Mouse (Mus musculus): ENCODE results near the gene Urod.

The Urod gene

DNA sequence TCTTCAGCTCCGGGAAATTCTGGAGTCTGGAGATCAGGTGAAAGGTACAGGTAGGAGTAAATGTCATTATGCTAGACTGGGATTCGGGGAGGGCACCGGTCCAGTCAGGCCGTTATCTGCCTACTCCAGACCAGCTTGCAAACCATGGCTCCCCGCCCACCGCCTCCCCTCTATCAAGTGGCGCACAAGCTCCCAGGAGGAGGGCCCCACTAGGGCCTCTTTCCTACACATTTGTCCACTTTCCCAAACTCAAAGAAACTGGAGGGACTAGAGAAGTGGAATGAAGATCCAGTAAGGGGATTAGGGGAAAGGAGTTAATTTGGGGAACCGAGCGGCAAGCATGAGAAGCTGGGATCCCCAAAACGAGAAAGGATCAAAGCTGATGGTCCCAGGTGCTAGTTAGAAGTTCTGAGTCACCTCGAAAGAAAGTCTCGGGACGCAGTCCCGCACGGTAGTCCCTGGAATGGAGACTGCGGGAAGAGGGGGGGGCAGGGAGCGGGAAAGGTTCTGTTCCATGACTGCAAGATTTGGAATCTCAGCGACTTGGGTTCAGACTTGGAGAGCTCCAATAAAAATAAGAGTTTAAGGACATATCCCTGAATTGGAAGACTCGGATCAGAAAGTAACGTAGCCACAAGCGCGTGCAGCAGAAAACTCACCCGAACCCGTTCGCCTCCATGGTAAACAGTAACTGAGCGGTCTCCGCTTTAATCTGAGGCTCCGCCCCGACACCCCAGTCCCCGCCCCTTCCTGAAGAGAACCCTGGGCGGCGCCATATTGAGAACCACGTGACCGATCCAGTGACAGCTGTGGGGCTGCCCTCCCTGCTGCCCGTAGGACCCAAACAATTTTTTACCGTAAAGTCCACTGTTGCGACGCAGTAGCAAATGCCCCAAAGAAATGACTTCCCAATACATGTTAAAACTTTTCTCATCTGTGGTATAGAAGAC, at the start of gene Urod:
Gene Urod, minus strand, starts transcription at position 742 of the 950 bp plus-strand sequence.
- in situ Hi-C loops (cut with MboI, MseI): loop anchor here (5.0 kb wide), 1 partner anchor 172 kb away; the partner anchor contains the start of gene Hpdl (in 2 of the 2)

- in situ Hi-C loops (cut with MboI, MseI): no loop called here
Observed at GRCm38 (mm10) chr4:117041283-117041721, 47.1 kb upstream of the Urod start.

- in situ Hi-C loops (cut with MboI, MseI): no loop called here
Observed at GRCm38 (mm10) chr4:117040791-117041190, 46.6 kb upstream of the Urod start.

GRCm38 (mm10) chr4:117039925-117040687, 45.9 kb upstream of the Urod start:
- in situ Hi-C loops (cut with MboI, MseI): loop anchor here in 1 of 2 experiments (10.0 kb wide), 1 partner anchor 1175 kb away; no protein-coding TSS in a partner anchor

- in situ Hi-C loops (cut with MboI, MseI): loop anchor here in 1 of 2 experiments (10.0 kb wide), 1 partner anchor 1166 kb away; no protein-coding TSS in a partner anchor
Observed at GRCm38 (mm10) chr4:117031105-117031504, 36.9 kb upstream of the Urod start.

GRCm38 (mm10) chr4:117023469-117023868, 29.3 kb upstream of the Urod start:
- in situ Hi-C loops (cut with MboI, MseI): no loop called here

GRCm38 (mm10) chr4:117019206-117020134, 25.3 kb upstream of the Urod start, which contains the start of gene Eif2b3:
Gene Eif2b3, plus strand, starts transcription at chr4:117019402.
- in situ Hi-C loops (cut with MboI, MseI): loop anchor here in 1 of 2 experiments (5.0 kb wide), 1 partner anchor 78 kb away; the partner anchor contains the start of gene Ptch2

DNA sequence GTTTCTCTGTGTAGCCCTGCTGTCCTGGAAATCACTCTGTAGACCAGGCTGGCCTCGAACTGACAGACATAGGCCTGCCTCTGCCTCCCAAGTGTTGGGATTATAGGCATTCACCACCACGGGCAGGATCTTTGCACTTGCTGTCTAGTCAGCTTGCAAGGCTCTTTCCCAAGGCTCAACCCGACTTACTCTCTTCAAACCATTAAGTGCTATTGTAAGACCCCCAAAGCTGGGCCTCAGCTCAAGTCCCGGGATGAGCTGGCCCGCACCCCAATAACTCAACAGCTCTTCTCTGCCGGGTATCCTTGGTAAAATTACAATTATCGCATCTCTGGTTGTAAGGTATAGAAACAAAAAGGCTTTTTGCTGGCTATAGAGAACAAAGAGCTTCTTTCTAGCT, 24.1 kb upstream of the Urod start:
- in situ Hi-C loops (cut with MboI, MseI): loop anchor here in 1 of 2 experiments (5.0 kb wide), 1 partner anchor 79 kb away; the partner anchor contains the start of gene Ptch2

DNA sequence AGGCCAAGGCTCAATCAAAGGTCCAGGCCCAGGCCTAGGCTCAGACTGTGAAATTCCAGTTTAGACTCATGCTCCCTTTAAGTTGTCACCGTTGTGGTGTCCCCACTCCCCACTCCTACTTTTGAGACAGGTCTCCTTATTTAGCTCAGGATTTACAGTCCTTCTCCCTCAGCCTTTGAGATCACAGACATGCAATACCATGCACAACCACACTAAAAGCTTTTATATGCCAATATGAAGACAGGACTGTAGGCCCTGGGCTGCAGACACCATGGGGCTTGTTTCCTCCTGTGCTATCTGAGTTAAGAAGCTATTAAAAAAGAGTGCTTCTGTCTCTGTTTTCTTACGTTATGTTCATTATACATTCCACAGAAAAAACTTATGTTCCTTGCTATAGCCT, 23.5 kb upstream of the Urod start:
- in situ Hi-C loops (cut with MboI, MseI): loop anchor here in 1 of 2 experiments (5.0 kb wide), 1 partner anchor 80 kb away; the partner anchor contains the start of gene Ptch2

DNA sequence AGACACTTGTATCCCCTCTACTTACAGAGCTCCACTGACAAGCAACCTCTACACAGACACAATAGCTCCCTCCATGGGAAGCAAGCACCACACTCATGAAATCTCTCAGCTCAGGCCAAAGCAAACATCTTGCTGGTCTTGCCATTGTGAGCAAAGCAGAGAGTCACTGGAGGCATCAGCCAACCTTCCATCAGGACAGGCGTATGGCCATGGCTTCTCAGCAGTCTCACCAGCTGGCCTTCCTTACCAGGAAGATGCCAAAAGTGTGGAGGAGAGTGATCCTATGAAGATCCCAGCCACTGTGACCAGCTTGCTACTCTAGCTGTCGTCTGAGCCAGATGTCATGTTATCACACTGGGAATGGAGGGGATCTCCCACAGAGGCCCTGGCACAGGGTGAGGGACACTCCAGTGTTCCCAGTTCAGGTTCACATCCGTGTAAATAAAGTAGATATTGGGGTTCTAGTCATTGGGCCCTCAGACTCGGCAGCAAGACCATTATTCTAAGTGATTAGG, 20.7 kb upstream of the Urod start:
- in situ Hi-C loops (cut with MboI, MseI): loop anchor here in 1 of 2 experiments (5.0 kb wide), 1 partner anchor 82 kb away; the partner anchor contains the start of gene Ptch2

DNA sequence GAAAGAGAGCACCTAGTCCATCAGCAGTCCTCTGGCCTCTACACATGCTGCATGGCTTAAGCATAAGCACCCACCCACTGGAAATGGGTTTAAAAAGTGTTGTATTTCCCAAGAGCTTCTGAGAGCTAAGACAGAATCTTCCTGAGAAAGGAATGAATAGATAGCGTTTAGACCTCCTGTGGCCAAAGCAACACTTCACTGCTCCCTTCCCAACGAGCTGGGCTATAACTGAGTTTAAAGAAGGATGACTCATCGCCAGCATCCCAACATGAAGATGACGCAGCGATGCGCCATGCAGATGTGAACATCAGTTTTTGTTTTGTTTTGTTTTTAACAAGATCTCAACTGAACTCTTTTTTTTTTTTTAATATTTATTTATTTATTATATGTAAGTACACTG, 19.4 kb upstream of the Urod start:
- in situ Hi-C loops (cut with MboI, MseI): no loop called here

DNA sequence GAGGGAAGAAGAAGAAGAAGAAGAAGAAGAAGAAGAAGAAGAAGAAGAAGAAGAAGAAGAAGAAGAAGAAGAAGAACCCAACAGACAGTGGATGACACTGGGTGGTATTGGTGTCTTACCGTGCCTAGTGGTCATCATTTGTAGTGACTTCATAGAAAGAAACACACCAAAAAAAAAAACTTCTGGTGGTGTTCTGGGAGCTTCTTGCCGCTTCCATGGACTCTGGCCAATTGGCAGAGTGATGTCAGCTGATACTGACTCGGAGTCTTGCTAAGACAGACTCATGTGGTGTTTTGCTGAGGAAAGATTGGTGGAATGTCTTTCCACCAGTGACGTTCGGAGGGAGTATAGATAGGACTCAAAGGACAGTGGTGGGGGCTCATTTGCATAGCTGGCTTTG, 16.0 kb upstream of the Urod start:
- in situ Hi-C loops (cut with MboI, MseI): no loop called here

DNA sequence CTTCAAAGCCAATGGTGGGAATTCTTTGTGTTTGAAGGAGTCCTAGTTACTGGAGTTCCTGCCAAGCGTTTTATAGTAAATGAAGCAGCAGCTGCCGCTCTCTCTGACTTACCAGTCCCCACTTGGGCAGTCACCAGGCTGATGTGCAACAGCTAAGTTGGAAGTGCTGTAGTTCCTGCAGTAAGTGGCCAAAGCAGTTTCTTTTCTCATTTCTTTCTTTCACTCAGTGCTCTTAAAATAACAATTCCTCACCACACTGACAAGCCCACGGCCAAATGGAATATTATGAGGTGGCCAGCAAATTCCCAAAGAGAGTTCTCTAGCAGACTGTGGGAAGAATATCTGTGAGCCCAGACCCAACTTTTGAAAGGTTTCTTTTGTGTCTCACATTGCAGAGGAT, 12.8 kb upstream of the Urod start:
- in situ Hi-C loops (cut with MboI, MseI): no loop called here

DNA sequence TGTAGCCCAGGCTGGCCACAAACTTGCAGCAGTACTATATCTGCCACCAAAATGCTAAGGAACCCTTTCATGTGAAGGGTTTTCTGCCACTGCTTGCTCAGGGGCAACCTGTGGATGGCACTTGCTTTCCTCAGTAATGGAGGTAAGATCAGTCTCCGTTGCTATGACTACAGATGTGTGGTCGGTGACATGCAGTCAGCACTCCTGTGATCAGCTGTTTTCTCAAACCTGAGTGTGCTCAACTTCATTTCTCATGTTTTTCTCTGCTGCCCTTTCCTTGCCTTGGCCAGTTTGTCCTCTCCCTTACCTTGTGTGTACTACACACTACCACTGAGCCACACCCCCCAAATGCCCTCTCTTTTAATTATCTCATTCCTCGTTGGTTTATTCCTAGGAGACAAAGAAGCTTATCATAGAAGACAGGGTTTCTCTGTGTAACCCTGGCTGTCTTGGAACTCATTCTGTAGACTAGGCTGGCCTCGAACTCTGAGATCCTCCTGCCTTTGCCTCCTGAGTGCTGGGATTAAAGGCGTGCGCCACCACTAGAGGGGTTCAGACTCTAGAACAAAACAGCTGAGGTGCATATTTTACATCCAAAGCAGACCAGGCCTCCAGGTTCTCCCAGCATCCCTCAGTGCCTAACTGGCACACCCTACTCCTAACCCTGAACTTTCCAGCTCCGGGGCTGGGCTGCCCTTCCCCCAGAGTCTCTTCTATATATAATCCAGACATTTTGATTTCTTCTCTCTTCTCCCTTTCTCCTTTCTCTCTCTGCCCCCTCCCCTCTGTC, 11.6 kb upstream of the Urod start:
- in situ Hi-C loops (cut with MboI, MseI): no loop called here

DNA sequence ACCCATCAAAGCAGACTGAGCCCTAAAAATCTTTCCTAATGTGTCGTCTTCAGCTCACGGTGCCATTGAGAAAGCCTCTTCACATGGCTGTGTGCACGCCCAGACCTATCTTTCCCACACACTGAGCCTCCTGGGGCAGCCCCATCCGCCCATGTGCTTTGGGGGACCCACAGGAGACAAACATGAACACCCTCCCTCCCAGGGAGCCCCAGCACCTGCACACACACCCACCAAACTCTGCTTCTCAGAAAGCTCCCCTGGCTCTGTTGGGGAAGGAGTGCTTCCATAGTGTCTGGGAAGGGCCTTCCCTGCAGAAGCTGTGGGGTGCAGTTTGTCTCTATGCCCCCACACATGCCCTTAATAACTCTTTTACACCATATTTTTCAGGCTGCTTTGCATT, 10.4 kb upstream of the Urod start:
- in situ Hi-C loops (cut with MboI, MseI): no loop called here

DNA sequence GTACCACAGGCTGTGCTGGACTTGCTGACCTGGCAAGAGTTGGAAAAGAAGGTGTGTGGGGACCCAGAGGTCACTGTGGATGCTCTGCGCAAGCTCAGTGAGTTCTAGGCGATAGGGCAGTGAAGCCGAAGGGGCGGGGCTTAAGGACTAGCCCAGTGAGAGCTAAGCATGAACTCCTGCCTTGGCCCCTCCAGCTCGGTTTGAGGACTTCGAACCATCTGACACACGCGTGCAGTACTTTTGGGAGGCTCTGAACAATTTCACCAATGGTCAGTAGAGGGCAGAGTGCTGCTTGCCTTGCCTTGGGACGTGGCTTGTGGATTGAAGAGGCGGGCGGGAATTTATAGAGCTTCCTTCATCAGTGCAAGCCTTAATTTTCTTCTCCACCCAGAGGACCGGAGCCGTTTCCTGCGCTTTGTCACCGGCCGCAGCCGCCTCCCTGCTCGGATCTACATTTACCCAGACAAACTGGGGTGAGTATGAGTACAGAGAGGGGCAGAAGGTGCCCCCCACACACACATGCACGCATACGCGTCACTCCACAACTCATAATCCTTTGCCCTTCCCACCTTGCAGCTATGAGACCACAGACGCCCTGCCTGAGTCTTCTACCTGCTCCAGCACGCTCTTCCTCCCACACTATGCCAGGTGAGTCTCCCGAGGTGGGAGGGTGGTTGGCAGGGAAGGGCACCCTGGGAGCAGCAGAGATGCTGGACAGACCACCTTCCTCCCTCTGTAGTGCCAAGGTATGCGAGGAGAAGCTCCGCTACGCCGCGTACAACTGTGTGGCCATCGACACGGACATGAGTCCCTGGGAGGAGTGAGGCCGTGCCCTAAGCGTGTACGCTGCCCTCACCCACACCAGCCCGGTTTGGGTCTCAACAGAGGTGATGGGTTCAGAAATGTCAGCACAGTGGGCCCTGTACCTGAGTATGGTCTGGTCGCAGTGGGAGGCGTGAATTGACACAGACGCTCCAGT, 8.6 kb upstream of the Urod start:
- in situ Hi-C loops (cut with MboI, MseI): no loop called here

DNA sequence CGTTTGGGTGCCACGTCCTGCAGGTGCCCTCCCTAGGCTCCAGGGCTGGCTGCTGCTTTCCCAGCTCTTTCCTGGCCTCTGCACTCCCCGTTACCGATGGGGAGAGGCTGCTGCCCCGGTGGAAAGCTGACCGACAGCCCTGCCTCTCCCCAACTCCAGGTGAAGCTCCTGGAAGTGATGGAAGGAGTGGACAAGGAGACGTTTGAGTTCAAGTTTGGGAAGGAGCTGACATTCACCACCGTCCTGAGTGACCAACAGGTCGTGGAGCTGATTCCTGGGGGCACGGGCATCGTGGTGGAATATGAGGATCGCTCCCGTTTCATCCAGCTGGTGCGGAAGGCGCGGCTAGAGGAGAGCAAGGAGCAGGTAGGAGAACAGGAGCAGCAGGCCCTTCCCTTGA, 7.7 kb upstream of the Urod start:
- in situ Hi-C loops (cut with MboI, MseI): no loop called here

DNA sequence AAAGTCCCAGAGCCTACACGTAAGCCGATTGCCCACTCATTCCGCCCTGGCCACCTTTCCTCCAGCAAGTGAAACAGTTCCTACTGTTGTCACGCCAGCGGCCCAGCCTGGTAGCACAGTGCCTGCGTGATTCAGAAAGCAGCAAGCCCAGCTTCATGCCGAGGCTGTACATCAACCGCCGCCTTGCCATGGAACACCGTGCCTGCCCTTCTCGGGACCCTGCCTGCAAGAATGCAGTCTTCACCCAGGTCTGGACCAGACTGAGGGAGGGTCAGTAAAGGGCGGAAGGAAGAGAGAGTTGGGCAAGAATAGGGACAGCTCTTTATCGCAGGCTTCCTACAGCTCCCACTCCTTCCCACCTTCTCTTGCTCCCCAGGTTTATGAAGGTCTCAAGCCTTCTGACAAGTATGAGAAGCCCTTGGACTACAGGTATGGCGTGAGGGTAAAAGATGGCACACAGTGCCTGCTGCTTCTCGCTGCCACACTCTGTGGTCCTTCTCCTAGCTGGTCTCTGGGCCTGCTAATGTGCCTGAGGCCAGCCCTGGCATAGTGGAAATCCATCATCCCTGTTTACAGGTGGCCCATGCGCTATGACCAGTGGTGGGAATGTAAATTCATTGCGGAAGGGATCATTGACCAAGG, 5.4 kb upstream of the Urod start:
- in situ Hi-C loops (cut with MboI, MseI): loop anchor here (5.0 kb wide), 2 partner anchors 133 to 143 kb away; partner anchors contain the start of gene Plk3 (in 1 of the 2)

Data from T-helper 17 cell (primary cell).